Mouse (Mus musculus): ENCODE results near the gene Gnpat.
"Not testable (repeated sequence)": the region's sequence is repeated elsewhere in the genome, so short reads cannot be mapped to it uniquely, and the experiment has no call there.

Gnpat gene

DNA sequence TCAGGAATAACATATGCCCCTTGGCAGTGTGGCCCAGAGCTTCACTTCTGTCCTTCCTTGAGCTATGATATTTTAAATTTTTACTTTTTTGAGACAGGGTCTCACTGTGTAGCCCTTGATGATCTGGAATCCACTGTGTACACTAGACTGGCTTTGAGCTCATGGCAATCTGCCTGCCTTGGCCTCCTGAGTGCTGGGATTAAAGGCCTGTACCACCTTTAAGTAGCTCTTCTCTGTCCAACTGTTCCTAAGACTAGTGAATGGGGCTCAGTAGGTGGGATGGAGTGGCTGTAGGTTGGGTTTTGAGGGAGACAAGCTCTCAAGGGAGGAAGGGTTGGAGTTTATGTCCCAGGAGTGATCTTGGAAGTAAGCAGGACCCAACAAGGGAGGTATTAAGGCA is 27.0 kb upstream of the Gnpat start:
- DNase-seq (ENCODE audit: low read depth, low spot score), result no peak
- H3K27me3 ChIP-seq (ENCODE audit: control insufficient read depth, insufficient read depth, low read length, poor library complexity, severe bottlenecking), result no peaks in the 10 kb centered on the region
- H3K36me3 ChIP-seq (ENCODE audit: control insufficient read depth, insufficient read depth, low read length, poor library complexity, severe bottlenecking), result peaks cover 2% of the 10 kb centered on the region; the same call in 1 of the 2 replicates

DNA sequence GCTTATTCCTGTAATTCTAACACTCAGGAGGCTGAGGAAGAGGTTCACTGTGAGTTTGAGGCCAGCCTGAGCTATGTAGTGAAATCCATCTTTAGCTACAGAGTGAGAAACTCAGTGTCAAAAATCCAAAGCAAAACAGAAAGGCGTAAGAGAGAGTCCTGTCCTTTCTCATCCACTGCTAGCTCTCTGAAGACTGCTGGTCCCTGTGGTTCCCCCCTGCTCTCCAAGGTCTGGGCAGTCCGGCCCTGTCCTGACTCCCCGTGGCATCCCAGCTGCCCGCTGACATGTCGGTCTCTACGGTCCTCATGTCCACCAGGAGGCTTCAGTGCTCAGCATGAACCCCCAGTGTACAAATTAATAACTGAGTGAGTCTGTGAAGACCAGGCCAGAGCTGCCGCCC is 26.6 kb upstream of the Gnpat start:
- no peaks in the 10 kb centered on the region for H3K27me3 ChIP-seq (ENCODE audit: control insufficient read depth, insufficient read depth, low read length, poor library complexity, severe bottlenecking)
- peaks cover 3% of the 10 kb centered on the region; the same call in 1 of the 2 replicates for H3K36me3 ChIP-seq (ENCODE audit: control insufficient read depth, insufficient read depth, low read length, poor library complexity, severe bottlenecking)
- no peak for DNase-seq (ENCODE audit: low read depth, low spot score)

DNA sequence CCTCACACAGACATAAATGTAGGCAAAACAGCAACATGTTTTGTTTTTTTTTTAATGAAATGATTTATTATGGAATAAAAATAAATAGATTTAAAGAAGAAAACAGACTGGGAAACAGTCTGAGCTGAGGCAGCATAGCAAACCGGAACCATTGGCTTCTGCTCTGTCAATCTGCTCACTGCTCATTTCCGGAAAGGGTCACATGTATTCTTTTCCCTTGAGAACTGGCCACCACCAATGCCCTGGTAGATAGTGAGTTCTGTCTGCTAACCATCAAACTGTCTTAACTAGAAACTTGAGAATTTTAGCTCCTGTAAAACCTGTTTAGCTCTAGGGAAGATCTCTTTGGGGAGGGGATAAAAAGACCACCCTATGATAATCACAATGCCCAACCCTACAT is 25.9 kb upstream of the Gnpat start:
- peak; percentile 53 for DNase-seq (ENCODE audit: low read depth, low spot score)
- Histone ChIP-seq H3K36me3 (ENCODE audit: control insufficient read depth, insufficient read depth, low read length, poor library complexity, severe bottlenecking) (peaks cover 4% of the 10 kb centered on the region; the same call in 1 of the 2 replicates), H3K27me3 (ENCODE audit: control insufficient read depth, insufficient read depth, low read length, poor library complexity, severe bottlenecking) (no peaks in the 10 kb centered on the region)

DNA sequence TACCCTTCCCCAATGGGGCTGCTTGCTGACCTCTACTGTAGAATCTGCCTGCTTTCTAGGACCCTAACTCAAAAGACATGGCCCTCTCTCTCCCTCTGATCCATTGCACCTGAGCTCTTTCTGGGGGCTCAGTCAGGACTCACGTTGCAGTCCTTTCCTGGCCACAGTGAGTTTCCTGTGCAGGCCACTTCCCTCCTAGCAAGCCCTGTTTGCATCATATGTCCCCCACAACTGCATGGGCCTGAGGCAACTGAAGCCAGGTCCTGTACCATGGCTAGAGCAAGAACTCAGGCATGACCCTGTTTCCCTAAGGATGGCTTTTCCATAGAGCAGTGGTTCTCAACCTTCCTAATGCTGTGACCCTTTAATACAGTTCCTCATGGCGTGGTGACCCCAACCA is 24.9 kb upstream of the Gnpat start:
- no peak for DNase-seq (ENCODE audit: low read depth, low spot score)
- Histone ChIP-seq H3K36me3 (ENCODE audit: control insufficient read depth, insufficient read depth, low read length, poor library complexity, severe bottlenecking) (peaks cover 6% of the 10 kb centered on the region; the same call in 1 of the 2 replicates), H3K27me3 (ENCODE audit: control insufficient read depth, insufficient read depth, low read length, poor library complexity, severe bottlenecking) (no peaks in the 10 kb centered on the region)

DNA sequence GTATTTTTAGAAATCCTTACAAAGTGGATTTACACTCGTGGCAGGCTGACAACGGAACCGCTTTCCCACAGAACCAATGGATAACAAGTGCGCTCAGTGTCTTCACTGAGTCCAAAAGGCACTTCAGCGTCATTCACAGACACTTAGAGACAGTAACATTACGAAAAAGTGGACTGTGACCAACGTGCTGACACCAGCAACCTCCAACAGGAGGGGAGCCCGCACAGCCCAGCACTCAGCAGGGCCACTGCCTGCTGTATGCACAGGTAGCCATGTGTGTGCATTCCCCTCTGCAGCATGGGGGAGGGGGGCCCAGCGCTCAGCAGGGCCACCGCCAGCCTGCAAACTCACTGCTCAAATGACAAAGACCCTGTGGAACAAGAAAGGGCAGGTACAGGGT is 23.5 kb upstream of the Gnpat start:
- no peaks in the 10 kb centered on the region for H3K27me3 ChIP-seq (ENCODE audit: control insufficient read depth, insufficient read depth, low read length, poor library complexity, severe bottlenecking)
- H3K36me3 ChIP-seq (ENCODE audit: control insufficient read depth, insufficient read depth, low read length, poor library complexity, severe bottlenecking), result peaks cover 6% of the 10 kb centered on the region; the same call in 1 of the 2 replicates
- no peak for DNase-seq (ENCODE audit: low read depth, low spot score)

DNA sequence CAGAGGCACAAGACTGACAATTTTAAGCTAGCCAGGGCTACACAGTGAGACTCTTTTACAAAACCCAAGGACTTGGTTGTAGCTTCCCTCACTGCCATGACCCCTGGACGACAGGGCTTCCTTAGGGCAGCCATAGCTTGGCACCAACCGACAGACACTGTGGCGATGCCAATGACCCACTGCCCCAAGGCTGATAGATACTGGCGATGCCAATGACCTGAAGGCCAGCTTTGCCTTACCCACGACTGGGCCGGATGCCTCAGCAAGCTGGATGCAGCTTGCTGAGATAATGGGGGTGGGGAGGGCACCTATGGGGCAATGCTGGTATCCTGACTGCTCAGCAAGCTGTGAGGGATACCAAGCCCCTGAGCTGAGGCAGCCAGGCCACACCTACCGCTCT is 21.9 kb upstream of the Gnpat start:
- no peaks in the 10 kb centered on the region for H3K27me3 ChIP-seq (ENCODE audit: control insufficient read depth, insufficient read depth, low read length, poor library complexity, severe bottlenecking)
- H3K36me3 ChIP-seq (ENCODE audit: control insufficient read depth, insufficient read depth, low read length, poor library complexity, severe bottlenecking), result peaks cover 6% of the 10 kb centered on the region; the same call in 1 of the 2 replicates

DNA sequence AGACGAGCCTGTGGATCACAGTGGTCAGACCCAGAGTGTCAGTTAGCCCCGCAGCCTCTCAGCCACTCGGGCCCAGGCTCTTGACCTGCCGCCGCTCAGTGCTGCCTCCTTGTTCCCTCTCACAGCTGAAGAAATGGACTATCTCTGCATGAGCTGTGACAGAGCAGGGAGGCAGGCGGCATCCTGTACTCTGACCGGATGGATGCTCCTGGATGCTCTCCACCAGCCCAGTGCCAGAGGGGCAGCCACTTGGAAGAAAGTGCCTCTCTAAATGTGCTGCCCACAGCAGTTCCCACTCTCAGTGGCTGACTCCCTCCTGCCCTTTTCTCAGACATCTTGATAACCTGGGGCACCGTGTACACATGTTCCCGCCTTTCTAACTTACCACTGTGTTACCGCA is 21.1 kb upstream of the Gnpat start:
- no peak for DNase-seq (ENCODE audit: low read depth, low spot score)
- Histone ChIP-seq H3K27me3 (ENCODE audit: control insufficient read depth, insufficient read depth, low read length, poor library complexity, severe bottlenecking) (no peaks in the 10 kb centered on the region), H3K36me3 (ENCODE audit: control insufficient read depth, insufficient read depth, low read length, poor library complexity, severe bottlenecking) (peaks cover 6% of the 10 kb centered on the region; the same call in 1 of the 2 replicates)

More for the DNA sequence above, 21.9 kb upstream of the Gnpat start:
- DNase-seq (ENCODE audit: low read depth, low spot score), result no peak

DNA sequence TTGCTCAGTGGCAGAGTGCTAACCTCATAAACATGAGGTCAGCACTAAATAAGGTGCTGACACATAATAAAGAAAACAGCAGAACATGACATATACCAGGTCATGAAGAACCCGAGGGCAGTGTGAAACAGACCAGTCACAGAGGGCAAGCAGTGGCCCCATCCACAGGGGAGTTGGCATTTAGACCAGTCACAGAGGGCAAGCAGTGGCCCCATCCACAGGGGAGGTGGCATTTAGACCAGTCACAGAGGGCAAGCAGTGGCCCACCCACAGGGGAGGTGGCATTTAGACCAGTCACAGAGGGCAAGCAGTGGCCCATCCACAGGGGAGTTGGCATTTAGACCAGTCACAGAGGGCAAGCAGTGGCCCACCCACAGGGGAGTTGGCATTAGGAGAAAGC is 19.9 kb upstream of the Gnpat start:
- not testable (repeated sequence) for H3K36me3 ChIP-seq (ENCODE audit: control insufficient read depth, insufficient read depth, low read length, poor library complexity, severe bottlenecking); H3K27me3 ChIP-seq (ENCODE audit: control insufficient read depth, insufficient read depth, low read length, poor library complexity, severe bottlenecking); DNase-seq (ENCODE audit: low read depth, low spot score)

DNA sequence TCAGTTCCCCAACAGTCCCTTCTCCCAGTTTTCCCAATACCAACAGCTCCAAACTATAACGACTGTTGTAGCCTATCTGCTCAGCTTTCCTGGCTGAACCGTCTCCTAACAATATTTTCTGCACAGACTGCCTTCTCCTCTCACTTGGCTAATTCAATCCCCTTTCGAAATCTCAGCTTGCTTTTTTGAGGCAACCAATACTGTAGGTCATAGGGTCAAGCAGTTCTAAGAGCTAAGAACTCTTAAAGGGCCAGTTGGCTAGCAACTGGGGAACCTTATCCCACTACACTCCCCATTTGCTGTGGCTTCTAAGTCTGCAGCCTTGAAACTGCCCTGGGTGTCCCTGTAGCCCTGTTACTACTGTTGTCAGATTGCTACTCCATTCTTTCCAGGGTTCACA is 17.7 kb upstream of the Gnpat start:
- no peak for DNase-seq (ENCODE audit: low read depth, low spot score)
- H3K27me3 ChIP-seq (ENCODE audit: control insufficient read depth, insufficient read depth, low read length, poor library complexity, severe bottlenecking), result no peaks in the 10 kb centered on the region
- H3K36me3 ChIP-seq (ENCODE audit: control insufficient read depth, insufficient read depth, low read length, poor library complexity, severe bottlenecking), result peaks cover 6% of the 10 kb centered on the region; the same call in 1 of the 2 replicates

DNA sequence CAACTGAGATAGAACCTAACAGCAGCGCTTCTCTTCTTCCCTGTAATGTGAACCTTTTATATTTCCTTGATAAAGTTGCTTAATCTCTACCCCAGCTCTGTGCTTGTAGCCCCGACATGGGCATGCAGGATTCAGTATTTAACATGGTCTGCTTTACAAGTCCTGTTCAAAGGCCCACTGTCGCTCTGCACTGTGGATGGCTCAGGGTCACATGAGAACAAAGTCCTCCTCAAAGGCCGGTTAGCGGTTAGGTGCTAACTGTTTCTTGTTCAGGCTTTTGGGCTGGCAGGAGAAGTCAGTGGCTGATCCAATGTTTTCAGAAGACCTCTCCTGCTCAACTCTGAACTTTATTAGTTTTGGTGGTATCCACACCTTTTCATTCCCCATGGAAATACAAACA is 17.3 kb upstream of the Gnpat start:
- Histone ChIP-seq H3K36me3 (ENCODE audit: control insufficient read depth, insufficient read depth, low read length, poor library complexity, severe bottlenecking) (peaks cover 6% of the 10 kb centered on the region; the same call in 1 of the 2 replicates), H3K27me3 (ENCODE audit: control insufficient read depth, insufficient read depth, low read length, poor library complexity, severe bottlenecking) (no peaks in the 10 kb centered on the region)
- no peak for DNase-seq (ENCODE audit: low read depth, low spot score)

DNA sequence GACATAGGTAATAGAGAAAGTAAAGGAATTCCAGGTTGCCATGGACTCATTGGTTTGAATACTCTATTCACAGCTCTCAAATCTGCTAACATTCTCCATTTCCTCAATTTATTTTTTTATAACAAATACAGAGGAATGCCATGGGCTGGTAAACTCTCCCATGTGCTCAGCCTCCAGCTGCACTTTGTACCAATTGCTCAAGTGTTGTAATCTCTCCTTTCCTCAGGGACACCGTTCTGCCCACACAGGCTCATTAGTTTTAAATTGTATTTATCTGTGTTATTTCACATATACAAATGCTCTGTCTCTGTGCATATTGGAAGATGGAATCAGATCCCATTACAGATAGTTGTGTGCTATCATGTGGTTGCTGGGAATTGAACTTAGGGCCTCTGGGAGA is 9.3 kb upstream of the Gnpat start:
- Histone ChIP-seq H3K36me3 (ENCODE audit: control insufficient read depth, insufficient read depth, low read length, poor library complexity, severe bottlenecking) (peaks cover 12% of the 10 kb centered on the region), H3K27me3 (ENCODE audit: control insufficient read depth, insufficient read depth, low read length, poor library complexity, severe bottlenecking) (no peaks in the 10 kb centered on the region)
- DNase-seq (ENCODE audit: low read depth, low spot score), result no peak

DNA sequence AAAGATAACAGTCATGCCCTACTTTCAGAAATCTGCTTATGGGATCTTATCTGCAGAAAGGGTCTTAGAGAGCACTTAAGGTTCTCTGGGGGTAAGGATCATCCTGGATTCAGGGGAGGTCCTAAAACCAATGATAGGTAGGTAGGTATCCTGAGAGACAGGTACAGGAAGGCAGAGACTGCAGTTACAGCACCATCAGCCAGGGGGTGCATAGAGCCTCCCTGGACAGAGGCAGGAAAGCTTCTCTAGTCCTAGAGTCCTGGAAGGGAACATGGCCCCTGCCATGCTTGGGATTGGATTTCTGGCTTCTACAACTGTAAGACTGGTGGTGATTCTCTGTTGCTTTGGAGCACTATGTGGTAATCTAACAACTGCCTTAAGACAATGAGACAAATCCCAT is 3.4 kb upstream of the Gnpat start:
- Histone ChIP-seq H3K36me3 (ENCODE audit: control insufficient read depth, insufficient read depth, low read length, poor library complexity, severe bottlenecking) (peaks cover 12% of the 10 kb centered on the region), H3K27me3 (ENCODE audit: control insufficient read depth, insufficient read depth, low read length, poor library complexity, severe bottlenecking) (no peaks in the 10 kb centered on the region)
- peak; percentile 60 for DNase-seq (ENCODE audit: low read depth, low spot score)

DNA sequence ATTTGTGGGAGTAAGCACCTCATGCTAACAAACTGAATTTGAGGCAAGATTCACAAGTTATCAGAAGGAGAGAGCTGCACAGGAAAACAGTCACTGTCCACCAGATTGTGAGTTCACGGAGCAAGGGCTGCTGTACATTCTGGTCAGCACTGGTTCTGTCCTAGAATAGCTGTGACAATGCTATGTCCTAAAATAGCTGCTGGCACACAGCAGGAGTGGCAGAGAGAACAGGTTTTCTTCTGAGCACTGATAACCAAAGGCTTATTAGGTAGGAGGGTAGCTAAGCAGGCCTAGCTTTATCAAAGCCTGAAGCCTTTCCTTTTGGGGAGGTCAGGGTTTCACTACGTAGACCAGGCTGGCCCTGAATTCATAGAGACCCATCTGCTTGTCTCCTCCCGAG is 2.6 kb upstream of the Gnpat start:
- no peak for DNase-seq (ENCODE audit: low read depth, low spot score)
- Histone ChIP-seq H3K27me3 (ENCODE audit: control insufficient read depth, insufficient read depth, low read length, poor library complexity, severe bottlenecking) (no peaks in the 10 kb centered on the region), H3K36me3 (ENCODE audit: control insufficient read depth, insufficient read depth, low read length, poor library complexity, severe bottlenecking) (peaks cover 9% of the 10 kb centered on the region)

DNA sequence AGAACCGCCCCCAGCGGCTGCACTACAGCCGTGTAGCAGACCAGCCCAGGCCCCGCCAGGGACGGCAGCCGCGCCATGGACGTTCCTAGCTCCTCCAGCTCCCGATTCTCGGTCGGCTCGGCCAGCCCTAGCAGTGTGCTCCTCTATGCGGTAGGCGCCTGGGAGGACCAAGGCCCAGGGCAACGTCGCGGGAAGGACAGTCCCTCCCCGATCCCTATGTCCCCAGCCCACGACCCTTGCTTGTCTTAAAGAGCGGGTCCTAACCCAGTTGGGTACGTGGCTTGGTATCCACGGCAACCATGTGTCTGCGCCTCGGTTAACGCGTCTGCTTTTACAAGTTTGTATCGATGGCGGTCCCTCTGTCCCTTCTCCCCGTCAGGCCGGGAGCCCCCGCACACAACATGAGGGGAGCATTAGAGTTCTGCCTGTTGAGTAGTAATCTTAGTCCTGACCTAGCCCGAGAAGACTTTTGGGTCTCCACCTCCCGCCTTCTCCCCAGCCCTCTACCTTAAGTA is 387 bp downstream of the Gnpat start:
- no peak for DNase-seq (ENCODE audit: low read depth, low spot score)

DNA sequence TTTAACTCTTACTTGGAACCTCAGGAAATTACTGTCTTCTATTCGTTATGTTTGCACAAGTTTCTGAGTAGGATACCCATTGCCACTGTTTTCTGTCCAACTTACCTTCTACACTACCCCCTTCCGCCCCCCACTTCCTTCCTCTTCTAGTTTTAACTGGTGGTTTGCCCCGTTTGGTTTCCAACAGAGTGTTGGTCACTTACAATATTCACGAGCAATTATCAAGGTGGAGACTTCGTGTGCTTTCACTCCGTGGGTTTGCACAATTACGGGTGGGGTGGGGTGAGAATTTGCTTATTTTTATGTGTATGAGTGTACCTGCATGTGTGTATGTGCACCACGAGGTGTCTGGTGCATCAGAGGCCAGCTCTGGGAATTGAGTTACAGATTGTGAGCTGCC is 896 bp downstream of the Gnpat start:
- H3K36me3 ChIP-seq (ENCODE audit: control insufficient read depth, insufficient read depth, low read length, poor library complexity, severe bottlenecking), result no peaks in the 10 kb centered on the region; the same call in 1 of the 2 replicates
- no peaks in the 10 kb centered on the region for H3K27me3 ChIP-seq (ENCODE audit: control insufficient read depth, insufficient read depth, low read length, poor library complexity, severe bottlenecking)
- peak; percentile 39 for DNase-seq (ENCODE audit: low read depth, low spot score)

More for the DNA sequence above, 387 bp downstream of the Gnpat start:
- Histone ChIP-seq H3K27me3 (ENCODE audit: control insufficient read depth, insufficient read depth, low read length, poor library complexity, severe bottlenecking) (no peaks in the 10 kb centered on the region), H3K36me3 (ENCODE audit: control insufficient read depth, insufficient read depth, low read length, poor library complexity, severe bottlenecking) (peaks cover 1% of the 10 kb centered on the region)

DNA sequence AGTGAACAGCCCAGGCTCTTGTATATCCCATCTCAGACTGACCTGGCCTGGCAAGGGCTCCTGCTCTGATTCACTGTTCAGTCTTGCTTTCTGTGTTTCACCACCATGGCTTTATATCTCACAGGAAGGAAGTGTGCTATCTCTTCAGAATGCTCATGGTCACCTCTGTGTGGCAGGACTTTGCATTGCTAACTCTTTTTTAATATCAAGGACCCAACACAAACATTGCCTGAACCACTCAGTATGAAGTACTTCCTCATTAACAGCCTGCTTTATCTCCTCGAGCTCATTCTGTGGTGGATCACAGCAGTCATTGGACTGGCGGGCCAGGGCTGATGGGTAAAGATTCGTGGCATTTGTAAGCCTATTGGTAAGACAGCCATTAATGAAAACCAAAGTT is 3.8 kb downstream of the Gnpat start:
- no peaks in the 10 kb centered on the region; the same call in none of the 2 replicates for H3K36me3 ChIP-seq (ENCODE audit: control insufficient read depth, insufficient read depth, low read length, poor library complexity, severe bottlenecking)
- peak; percentile 27 for DNase-seq (ENCODE audit: low read depth, low spot score)
- no peaks in the 10 kb centered on the region for H3K27me3 ChIP-seq (ENCODE audit: control insufficient read depth, insufficient read depth, low read length, poor library complexity, severe bottlenecking)
